Mouse (Mus musculus) left cerebral cortex, adult 2 months (tissue): ENCODE results near the gene Gm10272. TPM values are rescaled to one million over a fixed set of nuclear protein-coding genes. Genes with fewer than 3 reads are reported as not detected.
"Not testable (repeated sequence)": the region's sequence is repeated elsewhere in the genome, so short reads cannot be mapped to it uniquely, and the experiment has no call there.

Source experiments
- DNase-seq, 2 experiments: peaks; one replicate each; pipeline ENCODE4 v3.0.0; 2021 to 2022; ENCODE audit warnings: low spot score in 2 of 2, mixed read lengths in 1 of 2; ENCODE audit errors: extremely low spot score in 1 of 2
- H3K27ac ChIP-seq: fragments of 200-600 bp; 2 replicates; pipeline ENCODE4 v1.8.1; 2022
- H3K4me3 ChIP-seq: fragments of 200-600 bp; 2 replicates; pipeline ENCODE4 v1.8.1; 2022
- CTCF ChIP-seq: fragments of 200-600 bp; IDR thresholded peaks from 2 replicates; pipeline ENCODE4 v1.8.1; 2022; ENCODE audit warnings: antibody characterized with exemption, mild to moderate bottlenecking, moderate library complexity
- intact Hi-C: fragments of 180-260 bp; cut with DNase I; formaldehyde crosslinking; loops from one replicate; pipeline ENCODE4 v1.15.1; 2025
- total RNA-seq, 2 experiments: library from RNA; stranded (reverse); gene quantifications; 2 replicates each; pipeline ENCODE4 v1.2.3; 2021

Gm10272 gene
- total RNA-seq, 2 experiments from 2014 or later: not detected

GRCm38 (mm10) chr10:77687021-77687420 lies 19.4 kb upstream of the Gm10272 start:
- H3K27ac ChIP-seq: no peak overlapping the region
- H3K4me3 ChIP-seq: no peak overlapping the region
- TF ChIP-seq CTCF: no peak
- intact Hi-C loops: no loop called here
- DNase-seq: no peak

- H3K27ac ChIP-seq, intact Hi-C loops, H3K4me3 ChIP-seq, DNase-seq: not testable (repeated sequence)
These were observed 16.0 kb upstream of the Gm10272 start, which contains the start of gene Gm19402 for GRCm38 (mm10) chr10:77690356-77690807. Gm19402 (minus strand) TSS chr10:77690757.

GRCm38 (mm10) chr10:77697133-77697532 lies 9.3 kb upstream of the Gm10272 start, which contains the start of gene Gm9508:
Gm9508 (minus strand) TSS chr10:77697233.
- TF ChIP-seq CTCF: no peak
- intact Hi-C loops: no loop called here
- DNase-seq: no peak
- Histone ChIP-seq H3K27ac (no peak within 1 kb of the TSS), H3K4me3 (no peak within 1 kb of the TSS)

- intact Hi-C loops: no loop called here
- H3K4me3 ChIP-seq: no peak overlapping the region
- peak; percentile 38 for TF ChIP-seq CTCF
- no peak for DNase-seq
- no peak overlapping the region for H3K27ac ChIP-seq
These were observed 3.4 kb downstream of the Gm10272 start for GRCm38 (mm10) chr10:77709831-77710230.

- H3K27ac ChIP-seq, DNase-seq, H3K4me3 ChIP-seq, intact Hi-C loops: not testable (repeated sequence)
These were observed 4.7 kb downstream of the Gm10272 start, which contains the start of gene Gm10024 for GRCm38 (mm10) chr10:77711157-77711556. Gm10024 (plus strand) TSS chr10:77711457.

- DNase-seq: no peak
- intact Hi-C loops: no loop called here
- no peak for TF ChIP-seq CTCF
- no peak overlapping the region for H3K27ac ChIP-seq
- no peak overlapping the region for H3K4me3 ChIP-seq
These were observed 7.3 kb downstream of the Gm10272 start for GRCm38 (mm10) chr10:77713734-77714133.

GRCm38 (mm10) chr10:77715507-77715906 lies 9.1 kb downstream of the Gm10272 start, which contains the start of gene Gm10142:
Gm10142 (plus strand) TSS chr10:77715807.
- H3K4me3 ChIP-seq: no peak within 1 kb of the TSS
- no peak within 1 kb of the TSS for H3K27ac ChIP-seq
- TF ChIP-seq CTCF: no peak
- intact Hi-C loops: no loop called here
- DNase-seq: no peak

GRCm38 (mm10) chr10:77720299-77720698 lies 13.9 kb downstream of the Gm10272 start, which contains the start of gene Krtap12-1:
Krtap12-1 (plus strand) TSS chr10:77720599.
- not testable (repeated sequence) for H3K27ac ChIP-seq, DNase-seq, H3K4me3 ChIP-seq
- intact Hi-C loops: loop anchor here (5.0 kb wide), 1 partner anchor 157 kb away; no protein-coding TSS in a partner anchor

- DNase-seq: no peak
- intact Hi-C loops: loop anchor here (5.0 kb wide), 1 partner anchor 152 kb away; no protein-coding TSS in a partner anchor
- no peak overlapping the region for H3K4me3 ChIP-seq
- H3K27ac ChIP-seq: no peak overlapping the region
- TF ChIP-seq CTCF: no peak; the same call in 1 of the 2 replicates
These were observed 18.4 kb downstream of the Gm10272 start for GRCm38 (mm10) chr10:77724855-77725254.

- TF ChIP-seq CTCF: no peak
- intact Hi-C loops: no loop called here
- no peak for DNase-seq
- Histone ChIP-seq H3K27ac (no peak within 1 kb of the TSS), H3K4me3 (no peak within 1 kb of the TSS)
These were observed 19.8 kb downstream of the Gm10272 start, which contains the start of gene Gm10100 for GRCm38 (mm10) chr10:77726186-77726585. Gm10100 (plus strand) TSS chr10:77726486.

GRCm38 (mm10) chr10:77728280-77728679 lies 21.9 kb downstream of the Gm10272 start:
- intact Hi-C loops: no loop called here
- Histone ChIP-seq H3K27ac (no peak overlapping the region), H3K4me3 (no peak overlapping the region)
- TF ChIP-seq CTCF: peak; percentile 27
- DNase-seq: no peak

- TF ChIP-seq CTCF: peak; percentile 30
- Histone ChIP-seq H3K4me3 (no peak overlapping the region), H3K27ac (no peak overlapping the region)
- intact Hi-C loops: no loop called here
- DNase-seq: no peak
These were observed 22.8 kb downstream of the Gm10272 start for GRCm38 (mm10) chr10:77729241-77729640.

- no peak overlapping the region for H3K4me3 ChIP-seq
- intact Hi-C loops: no loop called here
- TF ChIP-seq CTCF: no peak
- DNase-seq: no peak
- no peak overlapping the region for H3K27ac ChIP-seq
These were observed 29.5 kb downstream of the Gm10272 start for GRCm38 (mm10) chr10:77735928-77736327.
